ENCODE assay signal across 46 mouse cellular contexts in genomic region chr14:54796760-54797159, GRCm38 (mm10). TPM values are rescaled to one million over a fixed set of nuclear protein-coding genes. Genes with fewer than 3 reads are reported as not detected.
"Had no signal": no experiment of that assay in that cellular context is flagged by ENCODE, and none has a peak within 500 bp of the region (broad histone marks: within the 10 kb centered on the region; RNA-seq: fewer than 3 reads in every experiment).

No protein-coding gene starts in this region.

- H3K9ac ChIP-seq: limb, embryonic 12.5 days; limb, embryonic 13.5 days; limb, embryonic 15.5 days; liver, embryonic 12.5 days; liver, embryonic 13.5 days; liver, embryonic 14.5 days; liver, embryonic 15.5 days; lung, embryonic 14.5 days; lung, embryonic 15.5 days; midbrain, embryonic 12.5 days; midbrain, embryonic 13.5 days; midbrain, embryonic 15.5 days; neural tube, embryonic 12.5 days had no signal

- ATAC-seq: liver, embryonic 12.5 days; lung, postnatal 0 days; midbrain, embryonic 13.5 days; midbrain, embryonic 15.5 days; midbrain, embryonic 16.5 days had no signal

- H3K4me2 ChIP-seq: limb, embryonic 12.5 days; limb, embryonic 13.5 days; limb, embryonic 15.5 days; liver, embryonic 12.5 days; liver, embryonic 13.5 days; liver, embryonic 15.5 days; lung, embryonic 14.5 days; lung, embryonic 15.5 days; midbrain, embryonic 11.5 days; midbrain, embryonic 12.5 days; midbrain, embryonic 13.5 days; midbrain, embryonic 15.5 days; neural tube, embryonic 12.5 days had no signal

- DNase-seq: left cerebral cortex, postnatal 4 days; liver; liver, embryonic 13.5 days; lung, adult 18-20 months; lung, adult 2 months; lung, embryonic 14.5 days; lung, postnatal 10 days; lung, postnatal 14 days; lung, postnatal 36 days; lung, postnatal 4 days; midbrain, embryonic 14.5 days had no signal

- H3K9me3 ChIP-seq: limb, embryonic 10.5 days; limb, embryonic 12.5 days; limb, embryonic 13.5 days; limb, embryonic 15.5 days; liver, embryonic 12.5 days; liver, embryonic 13.5 days; liver, embryonic 15.5 days; lung, embryonic 15.5 days; megakaryocyte, embryonic 14.5 days; midbrain, embryonic 10.5 days; midbrain, embryonic 12.5 days; midbrain, embryonic 13.5 days; midbrain, embryonic 15.5 days; neural tube, embryonic 12.5 days had no signal

- H3K4me3 ChIP-seq: limb, embryonic 10.5 days; limb, embryonic 12.5 days; limb, embryonic 13.5 days; limb, embryonic 15.5 days; liver, embryonic 12.5 days; liver, embryonic 13.5 days; liver, embryonic 15.5 days; lung, embryonic 15.5 days; megakaryocyte, embryonic 14.5 days; midbrain, embryonic 10.5 days; midbrain, embryonic 12.5 days; midbrain, embryonic 13.5 days; midbrain, embryonic 15.5 days; myocyte; neural tube, embryonic 12.5 days had no signal

- H3K27me3 ChIP-seq: limb, embryonic 15.5 days; liver, embryonic 13.5 days; liver, embryonic 15.5 days; midbrain, embryonic 12.5 days; midbrain, embryonic 13.5 days; midbrain, embryonic 15.5 days; neural tube, embryonic 12.5 days had no signal

- H3K27ac ChIP-seq: limb, embryonic 10.5 days; limb, embryonic 12.5 days; limb, embryonic 13.5 days; limb, embryonic 15.5 days; liver, embryonic 12.5 days; liver, embryonic 13.5 days; liver, embryonic 14.5 days; liver, embryonic 15.5 days; lung, embryonic 15.5 days; macrophage; midbrain, embryonic 10.5 days; midbrain, embryonic 12.5 days; midbrain, embryonic 13.5 days; midbrain, embryonic 15.5 days; neural tube, embryonic 12.5 days had no signal

- H3K36me3 ChIP-seq: limb, embryonic 10.5 days; limb, embryonic 12.5 days; limb, embryonic 13.5 days; limb, embryonic 15.5 days; liver, embryonic 12.5 days; liver, embryonic 13.5 days; liver, embryonic 15.5 days; lung, embryonic 15.5 days; midbrain, embryonic 10.5 days; midbrain, embryonic 12.5 days; midbrain, embryonic 13.5 days; midbrain, embryonic 15.5 days; neural tube, embryonic 12.5 days had no signal

- H3K4me1 ChIP-seq: limb, embryonic 10.5 days; limb, embryonic 12.5 days; limb, embryonic 13.5 days; limb, embryonic 15.5 days; liver, embryonic 15.5 days; lung, embryonic 15.5 days; midbrain, embryonic 10.5 days; midbrain, embryonic 12.5 days; midbrain, embryonic 13.5 days; midbrain, embryonic 15.5 days; neural tube, embryonic 12.5 days had no signal

RNA-seq across cellular contexts. Expression of gene Slc7a8, which starts 15.0 kb away (rescaled TPM):
- polyA plus RNA-seq: myocyte had no signal

RNA-seq across cellular contexts. Expression of gene Rnf212b, which starts 17.2 kb away (rescaled TPM):
- total RNA-seq: left cerebral cortex, adult 8-10 months; left cerebral cortex, postnatal 10 days; left cerebral cortex, postnatal 14 days; left cerebral cortex, postnatal 25 days; left cerebral cortex, postnatal 36 days; left cerebral cortex, postnatal 4 days; liver, adult 2 months; megakaryocyte progenitor cell, adult 5-6 weeks; megakaryocyte, adult 5-6 weeks; megakaryocyte-erythroid progenitor cell, adult 5-6 weeks; midbrain, postnatal 0 days; monocyte, adult 5-6 weeks had no signal
- polyA plus RNA-seq: limb, embryonic 10.5 days; limb, embryonic 11.5 days; limb, embryonic 12.5 days; limb, embryonic 13.5 days; limb, embryonic 14.5 days; limb, embryonic 15.5 days; liver, adult 2 months; liver, embryonic 12.5 days; liver, embryonic 13.5 days; liver, embryonic 14.5 days; liver, embryonic 15.5 days; liver, embryonic 16.5 days; lung, adult 2 months; lung, embryonic 14.5 days; lung, embryonic 15.5 days; lung, embryonic 16.5 days; lung, postnatal 0 days; macrophage; midbrain, embryonic 10.5 days; midbrain, embryonic 11.5 days; midbrain, embryonic 12.5 days; midbrain, embryonic 13.5 days; midbrain, embryonic 14.5 days; midbrain, embryonic 15.5 days; midbrain, embryonic 16.5 days; midbrain, postnatal 0 days; myocyte; neural tube, embryonic 11.5 days; neural tube, embryonic 12.5 days had no signal
